Mouse (Mus musculus): ENCODE measurements around the gene Gm7694.

Gene Gm7694

DNA sequence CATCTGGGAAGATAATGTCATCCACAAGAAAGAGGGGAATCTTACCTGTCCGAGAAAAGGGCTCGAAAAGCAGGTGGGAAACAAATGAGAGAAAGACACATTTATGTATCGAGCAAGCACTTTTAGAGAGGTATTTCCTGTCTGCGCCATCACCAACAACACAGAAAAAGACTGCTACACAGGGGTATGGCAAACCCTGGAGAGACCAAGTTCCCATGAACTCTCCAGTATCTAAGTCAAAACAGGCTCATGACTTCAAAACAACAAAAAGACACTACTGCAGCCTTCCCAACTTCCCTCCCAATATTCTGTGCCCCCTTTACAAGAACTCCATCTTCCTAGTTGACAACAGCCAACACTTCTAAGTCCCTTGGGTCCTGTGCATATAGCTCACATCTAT lies at the start of gene Gm7694:
Gene Gm7694, minus strand, starts transcription at position 101 of the 400 bp plus-strand sequence.
- DNase-seq (ENCODE audit: low spot score), result no peak

DNA sequence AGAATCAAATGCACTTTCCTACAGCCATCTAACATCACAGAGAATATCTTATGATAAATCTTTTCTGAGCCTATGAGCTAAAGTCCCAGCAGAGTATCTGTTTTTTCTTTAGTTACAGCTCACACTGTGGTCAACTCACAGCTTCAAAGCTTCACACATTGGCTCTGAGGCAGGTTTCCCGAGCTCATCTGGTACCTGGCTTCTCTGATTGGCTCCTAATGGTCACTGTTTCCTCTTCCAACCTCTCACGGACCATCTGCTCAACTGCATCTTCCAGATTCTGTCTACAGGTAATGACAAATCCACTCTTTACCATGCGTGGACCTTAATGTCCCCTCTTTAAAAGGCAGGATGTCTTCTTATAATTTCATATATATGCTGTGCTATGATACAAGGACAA lies 47.2 kb upstream of the Gm7694 start:
- DNase-seq (ENCODE audit: low spot score), result no peak

DNA sequence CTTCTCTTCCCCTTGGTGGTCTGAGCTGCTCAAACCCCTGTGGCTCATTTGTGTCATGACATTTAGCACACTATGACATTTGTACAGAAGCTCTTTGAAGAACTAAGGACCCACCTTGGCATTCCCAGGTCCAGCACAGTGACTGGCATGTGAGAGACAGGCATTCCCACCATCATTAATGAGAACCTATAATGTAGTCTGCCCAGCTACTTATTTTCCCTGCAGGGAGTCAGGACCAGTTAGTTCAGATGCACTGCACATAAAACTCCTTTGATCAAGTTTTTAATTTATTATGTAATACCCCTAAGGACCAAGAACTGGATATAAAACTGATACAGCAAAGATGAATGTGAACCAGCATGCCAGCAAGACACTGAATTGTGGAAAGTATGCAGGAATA lies 44.9 kb upstream of the Gm7694 start:
- DNase-seq (ENCODE audit: low spot score), result no peak

DNA sequence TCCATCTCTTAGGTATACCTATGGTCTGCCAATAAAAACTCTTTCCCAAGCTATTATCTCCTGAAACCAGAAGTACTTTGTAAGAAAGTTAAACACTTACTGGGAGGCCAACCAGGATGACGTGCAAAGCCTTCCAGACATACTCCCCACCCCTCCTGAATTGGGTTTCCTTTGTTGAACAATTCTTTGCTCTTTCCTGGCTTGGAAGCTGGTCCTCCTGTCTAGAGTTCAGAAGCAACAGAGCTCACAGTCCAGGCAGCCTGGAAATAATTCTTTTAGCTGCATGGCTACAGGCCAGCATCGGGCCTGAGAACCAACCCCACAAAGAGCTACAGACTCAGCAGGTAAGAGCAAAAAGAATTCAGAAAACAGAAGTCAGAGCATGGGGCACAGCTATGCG lies 40.1 kb upstream of the Gm7694 start:
- no peak for DNase-seq (ENCODE audit: low spot score)

DNA sequence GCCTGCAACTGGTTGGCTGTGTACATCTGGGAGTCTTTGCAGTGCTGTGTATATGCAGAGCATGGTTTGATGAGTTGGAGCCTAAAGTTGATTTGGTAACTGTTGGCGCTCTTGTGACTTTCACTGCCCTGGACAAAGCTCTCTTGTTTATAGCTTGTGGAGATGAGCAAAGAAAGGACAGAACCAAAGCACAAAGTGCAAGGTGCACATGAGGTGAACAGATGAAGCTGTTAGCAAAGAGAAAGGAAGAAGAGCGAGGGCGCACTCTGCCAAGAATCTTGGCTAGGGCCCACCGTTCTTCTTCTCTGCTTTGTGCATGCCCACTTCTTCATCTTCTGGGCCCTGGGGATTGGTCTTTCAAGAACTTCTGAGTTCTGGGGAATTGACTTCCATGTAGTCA lies 37.8 kb upstream of the Gm7694 start:
- DNase-seq (ENCODE audit: low spot score), result no peak

DNA sequence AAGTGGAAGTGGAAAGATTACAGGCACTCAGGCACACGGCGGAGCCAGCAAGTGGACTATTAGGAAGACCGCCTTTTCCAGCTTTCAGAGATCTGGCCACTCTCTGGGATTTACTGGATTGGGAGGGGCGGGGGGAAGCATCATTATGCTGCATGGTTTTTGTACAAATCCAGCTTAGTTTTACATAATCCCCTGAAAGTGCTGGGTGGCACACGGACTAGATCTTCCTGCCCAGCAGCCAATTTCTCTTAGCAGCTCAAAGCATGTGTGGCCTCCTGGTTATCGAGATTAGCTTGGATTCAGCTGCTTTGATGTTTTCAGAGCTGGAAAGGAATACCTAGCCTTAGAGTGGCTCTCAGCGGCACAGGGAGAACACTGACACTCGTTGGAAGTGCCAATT lies 36.9 kb upstream of the Gm7694 start:
- DNase-seq (ENCODE audit: low spot score), result no peak

DNA sequence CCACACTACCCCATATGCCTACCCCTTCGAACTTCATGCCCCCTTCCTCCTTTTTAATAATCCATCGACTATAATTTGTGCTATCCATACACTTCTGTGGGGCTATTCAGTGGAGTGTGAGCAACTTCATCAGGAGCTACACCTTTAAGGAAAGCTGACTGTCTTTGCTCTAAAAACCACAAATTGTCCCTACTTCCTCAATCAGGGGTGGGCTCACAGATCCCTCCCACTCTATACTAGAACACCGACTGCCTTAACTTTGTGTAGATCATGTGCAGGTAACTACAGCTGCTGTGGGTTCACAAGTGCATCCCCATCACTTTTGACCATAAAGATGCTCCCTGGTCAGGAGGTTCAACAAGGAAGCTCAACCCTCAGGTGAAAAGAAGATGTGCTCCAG lies 33.8 kb upstream of the Gm7694 start:
- no peak for DNase-seq (ENCODE audit: low spot score)

DNA sequence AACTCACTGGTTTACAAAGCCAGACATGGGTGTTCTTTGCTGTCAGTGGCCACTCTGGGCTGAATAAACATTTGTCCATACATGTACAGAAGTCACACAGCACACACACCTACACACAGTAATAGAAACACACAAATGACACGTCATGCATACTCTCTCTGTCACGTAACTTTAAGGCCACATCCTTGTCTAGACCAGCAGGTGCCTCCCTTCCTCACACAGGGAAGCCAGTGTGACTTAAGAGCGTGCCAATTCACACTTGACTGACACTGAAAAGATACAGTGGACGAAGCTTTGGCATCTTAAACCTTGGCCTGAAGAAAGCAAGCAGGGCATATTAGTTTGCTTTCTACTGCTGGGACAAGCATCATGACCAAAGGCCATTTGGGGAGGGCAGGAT lies 26.6 kb upstream of the Gm7694 start:
- DNase-seq (ENCODE audit: low spot score), result no peak

DNA sequence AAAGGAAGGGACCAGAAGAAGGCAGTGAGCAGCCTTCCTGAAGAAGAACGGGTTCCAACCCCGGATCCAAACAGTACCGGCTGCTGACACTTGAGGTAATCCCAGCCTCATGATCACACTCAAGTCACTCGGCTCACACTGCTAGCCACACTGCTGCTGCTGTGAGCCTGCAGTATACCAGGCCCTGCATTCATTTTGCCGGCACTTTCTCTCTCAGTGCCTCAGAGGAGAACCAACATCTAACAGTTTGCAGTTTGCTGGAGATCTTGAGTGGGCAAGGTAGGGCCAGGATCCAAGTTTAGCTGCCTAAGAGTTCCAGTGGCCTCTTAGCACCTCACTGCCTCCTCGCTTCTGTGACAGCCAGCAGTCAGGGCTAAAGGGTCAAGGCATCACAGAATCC lies 25.8 kb upstream of the Gm7694 start:
- no peak for DNase-seq (ENCODE audit: low spot score)

DNA sequence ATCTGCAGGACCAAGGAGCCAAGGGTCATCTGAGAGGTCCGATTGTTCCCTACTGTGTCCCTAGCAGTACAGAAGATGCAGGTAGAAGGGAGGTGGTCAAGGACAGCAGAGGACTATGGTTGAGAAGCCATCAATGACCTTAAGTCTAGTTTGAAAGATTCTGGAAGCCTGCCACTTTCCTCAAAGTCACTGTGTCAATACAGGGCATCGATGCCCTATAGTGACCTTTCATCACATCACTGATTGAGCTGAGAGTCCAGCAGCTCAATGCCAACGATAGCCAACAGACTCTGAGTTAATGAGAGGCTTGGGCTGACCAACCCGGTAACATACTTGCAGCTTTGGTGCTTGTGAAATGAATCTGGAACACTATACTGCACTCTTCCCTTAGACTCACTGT lies 19.1 kb upstream of the Gm7694 start:
- DNase-seq (ENCODE audit: low spot score), result no peak

DNA sequence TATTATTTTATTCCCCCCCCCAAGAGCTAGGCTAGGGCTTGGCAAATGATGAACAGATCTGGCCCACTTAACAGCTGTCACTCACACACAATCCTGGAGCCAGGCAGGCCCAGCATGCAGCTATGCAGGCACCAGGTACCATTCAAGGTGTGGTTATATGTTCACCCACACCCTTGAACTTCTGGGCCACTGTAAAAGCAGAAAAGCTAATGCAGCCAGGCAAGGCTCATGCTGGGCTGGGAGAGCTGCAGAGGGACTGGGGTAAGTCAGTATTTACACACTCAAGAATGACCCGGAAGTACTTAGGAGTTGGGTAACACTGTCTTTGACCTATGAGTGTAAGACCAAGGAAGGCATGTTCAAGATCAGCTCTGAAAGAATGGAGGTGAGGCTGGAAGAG lies 18.2 kb upstream of the Gm7694 start:
- no peak for DNase-seq (ENCODE audit: low spot score)

DNA sequence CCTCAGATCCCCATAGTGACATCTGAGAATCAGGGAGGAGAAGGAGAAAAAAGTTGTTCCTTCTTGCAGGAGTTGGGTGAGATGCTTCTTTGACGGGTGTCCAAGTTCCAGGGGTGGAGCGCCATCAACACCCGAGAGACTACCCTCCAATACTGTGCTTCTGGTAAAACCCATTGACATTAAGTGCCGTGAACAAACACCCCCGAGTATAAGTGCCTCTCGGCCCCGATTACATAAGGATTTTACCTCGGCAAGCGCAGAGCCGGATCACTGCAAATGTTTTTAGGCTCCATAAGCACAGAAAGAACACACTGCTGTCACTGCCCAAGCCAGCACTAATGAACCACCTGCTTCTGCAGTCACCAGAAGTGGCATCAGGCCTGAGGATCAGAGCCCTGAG lies 16.9 kb upstream of the Gm7694 start:
- DNase-seq (ENCODE audit: low spot score), result no peak

DNA sequence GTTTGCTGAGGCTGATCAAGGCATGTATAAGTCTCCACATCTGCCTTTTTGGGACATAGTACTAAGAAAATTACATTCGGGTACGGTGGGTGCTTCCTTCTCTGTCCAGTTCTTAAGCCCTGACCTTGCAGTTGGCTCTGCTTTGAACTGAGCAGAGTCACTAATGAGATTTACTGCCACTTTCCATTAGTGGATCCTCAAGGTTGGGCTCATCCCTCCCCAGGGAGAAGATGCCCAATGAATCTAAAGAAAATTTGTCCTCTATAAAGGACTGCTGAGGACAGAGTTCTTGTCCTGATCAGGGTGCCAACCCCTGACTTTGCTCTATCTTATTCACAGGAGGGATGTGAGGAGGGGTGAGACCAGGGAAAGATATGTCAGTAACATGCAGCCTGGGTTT lies 15.9 kb upstream of the Gm7694 start:
- DNase-seq (ENCODE audit: low spot score), result no peak

DNA sequence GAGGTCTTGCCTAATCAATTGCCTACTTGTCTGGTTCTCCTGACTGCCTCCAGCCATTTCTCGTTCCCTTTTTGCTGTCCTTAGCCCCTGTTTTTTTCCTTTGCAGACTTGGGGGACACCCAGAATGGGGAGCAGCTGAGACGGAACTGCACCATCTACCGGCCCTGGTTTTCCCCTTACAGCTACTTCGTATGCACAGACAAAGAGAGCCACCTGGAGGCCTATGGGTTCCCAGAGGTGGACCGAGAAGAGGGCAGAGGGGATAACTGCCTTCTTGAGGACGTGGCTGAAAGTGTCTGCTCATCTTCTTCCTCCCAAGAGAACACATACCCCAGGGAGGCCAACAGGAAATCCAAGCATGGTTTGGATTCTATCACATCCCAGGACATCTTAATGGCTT lies 5.3 kb upstream of the Gm7694 start:
- no peak for DNase-seq (ENCODE audit: low spot score)

DNA sequence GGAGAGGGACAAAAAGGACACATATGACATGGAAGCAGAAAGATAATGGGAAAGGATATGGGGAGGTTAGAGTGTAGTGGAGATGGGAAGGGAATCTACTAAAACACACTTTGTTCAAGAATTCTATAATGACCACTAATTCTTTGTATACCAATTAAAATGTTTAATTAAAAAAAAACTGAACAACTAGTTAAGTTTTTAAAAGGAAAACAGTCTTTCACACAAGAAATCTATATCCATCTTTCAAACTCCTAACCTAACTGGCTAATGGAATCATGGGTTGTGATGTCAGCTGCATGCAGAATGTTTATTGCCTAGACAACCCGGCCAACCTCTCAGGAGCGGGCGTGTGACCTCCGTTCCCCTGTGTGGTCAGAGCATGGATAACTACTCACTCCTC lies 2.4 kb upstream of the Gm7694 start, which contains the start of gene Spata46:
Gene Spata46, plus strand, starts transcription at position 301 of the 400 bp plus-strand sequence.
- no peak for DNase-seq (ENCODE audit: low spot score)

DNA sequence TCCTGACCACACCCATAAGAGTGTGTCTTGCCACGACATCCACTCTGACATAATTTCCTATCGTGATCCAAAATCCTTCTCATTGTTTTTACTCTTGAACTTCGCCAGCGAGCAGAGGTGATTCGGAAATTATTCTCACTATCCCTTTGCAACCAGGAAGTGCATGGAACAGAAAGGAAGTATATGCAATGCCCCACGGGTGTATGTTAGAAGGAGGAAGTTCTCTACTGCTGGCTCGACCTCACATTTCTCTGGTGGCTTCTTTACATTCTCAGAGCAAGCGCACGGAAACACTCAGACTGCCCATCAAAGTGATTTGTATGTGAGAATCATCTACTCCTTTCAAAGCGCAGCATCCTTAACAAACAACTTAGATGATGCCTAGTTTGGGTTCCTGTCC lies 1.1 kb downstream of the Gm7694 start:
- DNase-seq (ENCODE audit: low spot score), result no peak

DNA sequence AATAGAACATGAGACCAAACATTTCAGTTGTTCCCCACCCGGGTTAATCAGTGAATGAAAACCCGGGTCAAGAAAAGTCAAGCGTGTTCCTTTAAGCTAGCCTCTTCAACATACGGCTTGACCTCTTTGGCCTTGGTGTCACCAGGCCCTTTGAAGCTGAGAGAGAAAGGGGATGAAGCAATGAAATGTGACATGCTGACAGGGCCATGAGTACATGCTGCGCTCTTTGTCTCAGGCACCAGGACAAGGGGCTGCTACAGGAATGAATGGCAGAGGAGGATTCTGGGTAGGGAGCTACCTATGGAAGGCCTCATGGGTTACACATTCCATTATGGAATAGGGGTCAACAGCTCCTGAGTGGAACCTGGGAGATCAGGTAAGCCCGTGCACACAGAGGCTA lies 3.0 kb downstream of the Gm7694 start:
- no peak for DNase-seq (ENCODE audit: low spot score)

DNA sequence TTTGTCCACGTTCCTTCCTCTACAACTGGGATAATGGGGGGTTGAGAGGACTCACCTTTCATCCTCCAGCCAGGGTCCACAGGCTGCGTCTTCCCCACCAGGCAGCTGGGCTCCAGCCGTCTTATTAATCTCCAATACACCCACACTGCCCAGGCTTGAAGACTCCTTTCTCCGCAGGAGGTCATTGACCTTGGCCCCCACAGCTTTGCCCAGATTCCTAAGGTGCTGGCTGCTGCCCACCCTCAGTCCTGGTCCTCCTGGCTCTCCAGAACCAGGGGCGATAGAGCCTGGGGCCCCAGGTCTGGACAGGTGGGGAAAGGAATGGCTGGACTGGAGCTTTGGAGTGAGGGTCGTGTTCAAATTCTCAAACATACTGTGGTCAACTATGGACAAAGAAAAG lies 3.7 kb downstream of the Gm7694 start:
- no peak for DNase-seq (ENCODE audit: low spot score)

DNA sequence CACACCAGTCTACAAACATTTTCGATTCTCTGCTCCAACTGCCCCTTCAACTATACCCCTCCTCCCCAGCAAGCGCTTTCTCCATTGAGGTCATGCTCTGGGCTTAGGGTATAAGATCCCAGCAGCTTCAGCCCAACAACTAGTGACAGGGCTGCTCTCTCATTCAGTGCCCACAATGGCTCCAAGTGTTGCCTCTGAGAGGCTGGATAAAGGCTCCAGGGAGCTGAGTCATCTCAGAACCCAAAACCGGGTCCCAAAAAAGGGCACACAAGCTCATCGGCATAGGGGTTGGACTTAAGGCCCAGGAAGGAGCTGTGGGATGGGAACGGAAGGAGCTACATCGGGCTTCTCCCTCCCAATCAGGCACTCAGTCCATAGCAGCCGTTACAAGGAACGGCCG lies 4.4 kb downstream of the Gm7694 start:
- no peak for DNase-seq (ENCODE audit: low spot score)

DNA sequence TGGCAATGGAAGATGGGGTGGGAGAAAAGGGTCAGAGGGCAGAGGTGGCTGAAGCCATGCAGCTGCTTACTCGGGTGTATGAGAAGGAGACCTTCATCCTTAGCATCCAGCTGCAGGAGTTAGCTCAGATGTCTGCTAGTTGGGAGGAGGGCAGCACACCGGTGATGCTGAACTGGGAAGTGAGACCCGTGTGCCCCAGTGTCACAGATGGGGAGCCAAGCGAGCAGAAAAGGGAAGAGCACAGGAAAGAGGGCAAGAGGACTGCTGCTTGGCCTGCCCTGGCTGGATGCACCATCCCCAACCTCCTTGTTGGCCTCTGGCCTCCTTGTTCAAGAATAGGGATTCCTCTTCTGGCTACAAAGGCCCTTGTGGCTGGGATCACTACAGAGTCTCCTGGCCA lies 6.6 kb downstream of the Gm7694 start:
- DNase-seq (ENCODE audit: low spot score), result no peak

DNA sequence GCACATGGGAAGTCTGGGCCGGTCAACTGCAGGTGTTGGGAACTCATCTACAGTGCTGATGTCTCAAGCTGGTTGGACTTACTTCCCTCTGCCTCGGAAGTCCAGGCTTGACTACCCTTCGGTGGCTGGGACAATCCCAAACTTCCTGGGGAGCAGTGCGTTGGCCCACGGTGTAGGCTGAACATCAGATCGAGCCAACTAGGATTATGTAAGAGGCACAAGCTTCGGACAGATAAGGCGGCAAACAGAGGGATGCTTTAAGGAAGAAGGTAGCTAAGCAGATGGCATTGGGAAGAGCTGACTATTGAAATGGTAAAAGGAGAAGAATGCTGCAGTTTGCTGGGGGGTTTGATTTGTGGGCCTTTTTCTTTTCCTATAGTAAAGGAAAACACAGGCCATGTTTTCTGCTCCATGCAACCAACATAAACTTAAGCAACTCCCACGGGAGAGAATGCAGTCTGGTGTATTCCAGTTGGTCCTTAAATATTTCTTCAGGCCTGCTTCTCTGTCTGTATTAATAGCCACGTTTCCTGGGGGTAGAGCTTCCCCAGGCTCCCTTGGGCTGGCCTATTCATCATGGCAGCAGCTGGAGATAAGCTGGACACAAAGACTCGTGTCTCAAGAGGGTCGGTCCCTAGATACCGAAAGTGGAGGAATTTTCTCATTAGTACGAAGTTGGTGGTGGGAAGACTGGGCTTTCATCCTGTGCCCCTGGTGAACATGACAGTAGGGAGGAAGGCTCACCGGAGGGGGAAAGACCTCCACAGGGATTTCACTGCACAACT lies 11.2 kb downstream of the Gm7694 start:
- DNase-seq (ENCODE audit: low spot score), result no peak

DNA sequence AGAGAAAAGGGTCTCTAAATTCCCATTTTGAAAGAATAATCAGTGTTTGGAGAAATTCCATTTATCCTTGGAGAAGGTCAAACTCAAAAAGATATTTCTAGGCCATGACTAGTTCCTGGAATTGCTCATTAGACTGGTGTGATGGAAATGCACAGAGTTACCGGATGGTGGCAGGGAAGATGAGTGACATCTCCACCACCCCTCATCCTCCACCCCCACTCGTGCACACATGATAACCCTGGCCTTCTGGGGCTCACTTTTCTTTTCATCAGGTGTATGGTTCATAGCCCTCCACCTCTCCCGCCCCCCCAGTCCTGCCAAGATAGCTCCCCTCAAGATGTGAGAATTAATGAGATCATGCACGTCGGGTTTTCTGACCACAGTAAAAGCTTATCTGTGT lies 12.9 kb downstream of the Gm7694 start:
- no peak for DNase-seq (ENCODE audit: low spot score)

DNA sequence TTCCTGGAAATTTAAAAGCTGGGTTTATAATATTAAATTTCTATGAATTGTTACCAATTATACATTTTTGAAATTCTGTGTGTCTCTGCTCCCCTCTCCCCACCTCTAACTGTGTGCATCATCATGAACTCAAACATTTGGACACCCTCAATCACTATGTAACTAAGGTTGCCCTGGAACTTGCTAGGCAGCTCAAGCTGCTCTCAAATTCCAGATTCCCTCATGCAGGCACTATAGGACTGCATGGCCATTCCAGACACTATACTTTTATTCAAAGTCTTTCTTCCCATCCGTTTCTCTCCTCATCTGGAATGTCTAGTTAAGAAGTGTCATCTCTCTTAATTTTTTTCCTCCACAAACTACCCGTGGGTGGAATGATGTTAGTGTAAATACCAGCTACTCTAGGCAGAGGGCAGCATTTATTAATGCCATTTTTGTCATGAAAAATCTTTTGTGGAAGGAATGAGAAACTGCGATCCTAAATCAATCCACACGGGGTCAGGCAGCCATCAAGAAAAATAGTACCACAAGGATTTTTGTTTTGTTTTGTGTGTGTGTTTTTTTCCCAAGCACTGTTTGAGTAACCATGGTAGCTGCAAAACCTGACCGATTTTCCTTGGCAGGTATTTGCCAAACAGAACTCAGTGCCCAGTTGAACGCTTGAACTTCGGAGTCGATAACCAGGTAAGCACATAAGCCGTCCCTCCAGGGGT lies 13.7 kb downstream of the Gm7694 start:
- peak; percentile 9 for DNase-seq (ENCODE audit: low spot score)
